17 mouse cellular contexts compared by ENCODE assay signal in genomic region chr2:65007396-65007795, GRCm38 (mm10). TPM values are rescaled to one million over a fixed set of nuclear protein-coding genes. Genes with fewer than 3 reads are reported as not detected.
DNase-seq lines count a peak whose midpoint lies in the region; ATAC-seq and TF ChIP-seq lines count a peak whose summit lies in the region.
"Had no signal": no experiment of that assay in that cellular context is flagged by ENCODE, and none has a peak within 500 bp of the region (broad histone marks: within the 10 kb centered on the region; RNA-seq: fewer than 3 reads in every experiment).

No protein-coding gene starts in this region.

- DNase-seq in gastrocnemius, adult 18-20 months (ENCODE audit: low spot score), result peak; percentile 21
- DNase-seq in gastrocnemius, adult 8-10 months (ENCODE audit: low spot score in 2 of 2), result no peak
- no peak for DNase-seq in intestine, embryonic 14.5 days (ENCODE audit: low spot score)
- peak; percentile 61 for DNase-seq in brain, adult 2 months (ENCODE audit: low read depth, low spot score)
- DNase-seq in thymus, postnatal 25 days, result no peak
- no peak for DNase-seq in forebrain, embryonic 14.5 days (ENCODE audit: low spot score)
- DNase-seq: adrenal gland, postnatal 14 days; lung, adult 18-20 months; spleen, adult 18-20 months had no signal

- no peak for TF ChIP-seq CTCF in intestine, postnatal 0 days (IDR thresholded peaks at IDR 0.05; ENCODE audit: low read depth)

- no peaks in the 10 kb centered on the region for H3K79me2 ChIP-seq in myocyte (ENCODE audit: control insufficient read depth, insufficient read depth)

- no peak overlapping the region for H3K4me3 ChIP-seq in intestine, embryonic 14.5 days (ENCODE audit: low read depth, low read length)
- H3K4me3 ChIP-seq in intestine, postnatal 0 days (ENCODE audit: low read depth, low read length), result no peak overlapping the region
- no peak overlapping the region for H3K4me3 ChIP-seq in myocyte
- H3K4me3 ChIP-seq in forebrain, embryonic 14.5 days (ENCODE audit: low read depth, low read length), result no peak overlapping the region
- H3K4me3 ChIP-seq: hindbrain, embryonic 10.5 days; limb, embryonic 13.5 days; neural tube, embryonic 12.5 days had no signal

- no peak for TF ChIP-seq POLR2A in myocyte (IDR thresholded peaks at IDR 0.05; ENCODE audit: insufficient read length, low read depth)

- WGBS in intestine, embryonic 14.5 days, result 53% methylated on average over 2 of the region's 2 CpGs
- WGBS in intestine, postnatal 0 days, result 66% methylated on average over 2 of the region's 2 CpGs
- 44% methylated on average over 2 of the region's 2 CpGs for WGBS in forebrain, embryonic 14.5 days

- no peak overlapping the region for H3K4me2 ChIP-seq in intestine, embryonic 14.5 days (ENCODE audit: low read length)
- no peak overlapping the region for H3K4me2 ChIP-seq in intestine, postnatal 0 days (replicated peaks; ENCODE audit: low read depth)
- peak overlapping the region; percentile 51 for H3K4me2 ChIP-seq in myocyte (ENCODE audit: low read depth)
- no peak overlapping the region for H3K4me2 ChIP-seq in forebrain, embryonic 14.5 days (ENCODE audit: low read length)
- H3K4me2 ChIP-seq: limb, embryonic 13.5 days; neural tube, embryonic 12.5 days had no signal

- no peaks in the 10 kb centered on the region for H3K4me1 ChIP-seq in intestine, embryonic 14.5 days (replicated peaks; ENCODE audit: control insufficient read depth, insufficient read depth, low read length)
- H3K4me1 ChIP-seq in intestine, postnatal 0 days (replicated peaks; ENCODE audit: control insufficient read depth, insufficient read depth, low read length), result no peaks in the 10 kb centered on the region
- H3K4me1 ChIP-seq in forebrain, embryonic 14.5 days (ENCODE audit: control insufficient read depth, insufficient read depth, low read length), result no peaks in the 10 kb centered on the region
- H3K4me1 ChIP-seq: hindbrain, embryonic 10.5 days; limb, embryonic 13.5 days; neural tube, embryonic 12.5 days had no signal

- H3K9ac ChIP-seq in intestine, embryonic 14.5 days (ENCODE audit: low read length), result no peak overlapping the region
- no peak overlapping the region for H3K9ac ChIP-seq in intestine, postnatal 0 days (ENCODE audit: low read depth, low read length)
- H3K9ac ChIP-seq in forebrain, embryonic 14.5 days (ENCODE audit: low read length), result no peak overlapping the region
- H3K9ac ChIP-seq: limb, embryonic 13.5 days; neural tube, embryonic 12.5 days had no signal

- ATAC-seq in intestine, embryonic 14.5 days (replicated peaks; ENCODE audit: low FRiP score, low TSS enrichment, low read depth), result no peak
- no peak for ATAC-seq in intestine, postnatal 0 days
- ATAC-seq in forebrain, embryonic 14.5 days, result no peak
- ATAC-seq: inflammation-experienced regulatory T-cells, adult 6 months; midbrain, embryonic 16.5 days had no signal

- no peaks in the 10 kb centered on the region for H3K36me3 ChIP-seq in intestine, embryonic 14.5 days (ENCODE audit: control insufficient read depth, insufficient read depth, low read length)
- no peaks in the 10 kb centered on the region for H3K36me3 ChIP-seq in intestine, postnatal 0 days (ENCODE audit: control insufficient read depth, insufficient read depth)
- H3K36me3 ChIP-seq in myocyte (ENCODE audit: control insufficient read depth, insufficient read depth), result no peaks in the 10 kb centered on the region
- H3K36me3 ChIP-seq in forebrain, embryonic 14.5 days (ENCODE audit: control insufficient read depth, insufficient read depth, low read length), result no peaks in the 10 kb centered on the region
- H3K36me3 ChIP-seq: hindbrain, embryonic 10.5 days; limb, embryonic 13.5 days; neural tube, embryonic 12.5 days had no signal

- H3K27ac ChIP-seq in intestine, embryonic 14.5 days (ENCODE audit: low read depth), result 0 out of 2 replicates have a peak overlapping the region, but pooled peaks have one; percentile 43
- H3K27ac ChIP-seq in intestine, postnatal 0 days (ENCODE audit: low read depth, low read length), result no peak overlapping the region
- H3K27ac ChIP-seq in forebrain, embryonic 14.5 days (ENCODE audit: low read depth, low read length), result no peak overlapping the region
- H3K27ac ChIP-seq: hindbrain, embryonic 10.5 days; limb, embryonic 13.5 days; macrophage; neural tube, embryonic 12.5 days had no signal

- H3ac ChIP-seq in myocyte (ENCODE audit: control insufficient read depth, insufficient read length), result no peak overlapping the region

- H3K27me3 ChIP-seq in intestine, embryonic 14.5 days (replicated peaks; ENCODE audit: control insufficient read depth, insufficient read depth, low read length), result no peaks in the 10 kb centered on the region
- no peaks in the 10 kb centered on the region for H3K27me3 ChIP-seq in intestine, postnatal 0 days (replicated peaks; ENCODE audit: control insufficient read depth, insufficient read depth, low read length)
- H3K27me3 ChIP-seq in myocyte (ENCODE audit: control insufficient read depth, insufficient read depth, insufficient read length), result no peaks in the 10 kb centered on the region
- no peaks in the 10 kb centered on the region for H3K27me3 ChIP-seq in forebrain, embryonic 14.5 days (replicated peaks; ENCODE audit: control insufficient read depth, insufficient read depth, low read length)
- H3K27me3 ChIP-seq: limb, embryonic 13.5 days; neural tube, embryonic 12.5 days had no signal

- H3K9me3 ChIP-seq in intestine, embryonic 14.5 days (ENCODE audit: control insufficient read depth, low read length), result no peaks in the 10 kb centered on the region
- no peaks in the 10 kb centered on the region for H3K9me3 ChIP-seq in intestine, postnatal 0 days (ENCODE audit: control insufficient read depth)
- H3K9me3 ChIP-seq in forebrain, embryonic 14.5 days (replicated peaks; ENCODE audit: control insufficient read depth, low read length), result no peaks in the 10 kb centered on the region
- H3K9me3 ChIP-seq: hindbrain, embryonic 10.5 days; limb, embryonic 13.5 days; neural tube, embryonic 12.5 days had no signal

TF ChIP-seq in myocyte, 11 proteins besides CTCF, POLR2A, EP300 and RAD21:
- TF ChIP-seq MAX (IDR thresholded peaks at IDR 0.05; ENCODE audit: low read depth) (no peak), TCF3 (IDR thresholded peaks at IDR 0.05; ENCODE audit: insufficient read length, low read depth) (no peak)

RNA-seq across cellular contexts. Expression of gene Grb14, which starts 17.4 kb away (rescaled TPM):
- total RNA-seq in gastrocnemius, adult 18-20 months (2021), result 10 to 100 TPM; 24.5 to 46.5 TPM
- total RNA-seq in gastrocnemius, adult 8-10 months (2022), result 10 to 100 TPM; 10.3 to 26.3 (median 20.2) TPM
- 16.7 and 18.0 TPM in 2 replicates for polyA plus RNA-seq in intestine, embryonic 14.5 days (2014; fragmentation: Nextera tagmentation; extraction: Ambion mirVana)
- polyA plus RNA-seq in intestine, postnatal 0 days (2015; fragmentation: Nextera tagmentation; extraction: Ambion mirVana), result 7.5 and 8.5 TPM in 2 replicates
- 0.66 TPM for polyA plus RNA-seq in myocyte (2012; fragmentation: generic; extraction: Trizol)
- polyA plus RNA-seq in forebrain, embryonic 14.5 days (2014; fragmentation: Nextera tagmentation; extraction: Ambion mirVana), result 17.7 and 25.3 TPM in 2 replicates
- polyA plus RNA-seq: inflammation-experienced regulatory T-cells, adult 6 months; macrophage had no signal

Comparison
In these comparisons a context has a peak if more than half of its experiments do, and no peak if none do; other contexts are left out.
1. DNase-seq: peak in gastrocnemius, adult 18-20 months (single experiment) and brain, adult 2 months (single experiment); none in gastrocnemius, adult 8-10 months (0 of 2), intestine, embryonic 14.5 days (single experiment), thymus, postnatal 25 days (single experiment) and forebrain, embryonic 14.5 days (single experiment).